Mouse (Mus musculus) megakaryocyte, embryonic 14.5 days (primary cell): ENCODE results near the gene Higd1c.

Experiments
- FLI1 ChIP-seq: IDR thresholded peaks from 2 replicates; pipeline ENCODE4 v1.6.1; 2012; ENCODE audit warnings: low read length, inconsistent platforms, mixed read lengths
- GATA1 ChIP-seq: IDR thresholded peaks from 3 replicates; pipeline ENCODE4 v1.6.1; 2012; ENCODE audit warnings: mixed read lengths, low read length, inconsistent platforms, borderline replicate concordance

- TF ChIP-seq GATA1, result no peak
- TF ChIP-seq FLI1, result no peak
Measured at GRCm38 (mm10) chr15:100385705-100386104, 21.4 kb downstream of the Higd1c start.
